Mouse (Mus musculus) common myeloid progenitor, adult 5-6 weeks (primary cell): ENCODE data around the gene Ccdc65. TPM values are rescaled to one million over a fixed set of nuclear protein-coding genes. Genes with fewer than 3 reads are reported as not detected.
A peak's percentile ranks its signal among the peaks of the same experiment; 100 is the strongest.
"Not testable (repeated sequence)": the region's sequence is repeated elsewhere in the genome, so short reads cannot be mapped to it uniquely, and the experiment has no call there.

Experiments
- ATAC-seq: replicated peaks from 2 replicates; pipeline ENCODE4 v1.8.0; 2016; ENCODE audit warnings: low read depth, mild to moderate bottlenecking, moderate TSS enrichment, inconsistent platforms; ENCODE audit not compliant: poor library complexity, severe bottlenecking
- total RNA-seq: library from RNA; stranded (forward); fragments of 200-1000, 187-1606 nt; gene quantifications from 2 replicates; pipeline ENCODE4 v1.2.3, GENCODE M21; 2017

The Ccdc65 gene
- total RNA-seq, 1 experiment from 2014 or later, result not detected

DNA sequence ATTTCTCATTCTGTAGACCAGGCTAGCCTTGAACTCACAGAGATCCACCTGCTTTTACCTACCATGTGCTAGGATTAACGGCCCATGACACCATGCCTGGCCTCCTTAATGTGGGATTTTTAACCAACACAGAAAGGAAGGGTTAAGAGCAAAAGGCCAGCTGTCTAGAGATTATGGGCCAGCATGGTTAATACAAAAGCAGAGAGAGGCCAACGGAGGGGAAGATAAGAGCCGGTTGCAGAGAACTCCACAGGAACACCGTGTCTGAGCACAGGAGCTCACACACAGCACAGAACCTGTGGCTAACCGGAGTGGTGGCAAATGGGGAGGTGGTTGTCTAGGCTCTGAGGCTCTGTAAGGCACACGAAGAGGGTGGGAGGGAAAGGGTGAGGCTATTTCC, 25.4 kb downstream of the Ccdc65 start:
- ATAC-seq, result no peak

DNA sequence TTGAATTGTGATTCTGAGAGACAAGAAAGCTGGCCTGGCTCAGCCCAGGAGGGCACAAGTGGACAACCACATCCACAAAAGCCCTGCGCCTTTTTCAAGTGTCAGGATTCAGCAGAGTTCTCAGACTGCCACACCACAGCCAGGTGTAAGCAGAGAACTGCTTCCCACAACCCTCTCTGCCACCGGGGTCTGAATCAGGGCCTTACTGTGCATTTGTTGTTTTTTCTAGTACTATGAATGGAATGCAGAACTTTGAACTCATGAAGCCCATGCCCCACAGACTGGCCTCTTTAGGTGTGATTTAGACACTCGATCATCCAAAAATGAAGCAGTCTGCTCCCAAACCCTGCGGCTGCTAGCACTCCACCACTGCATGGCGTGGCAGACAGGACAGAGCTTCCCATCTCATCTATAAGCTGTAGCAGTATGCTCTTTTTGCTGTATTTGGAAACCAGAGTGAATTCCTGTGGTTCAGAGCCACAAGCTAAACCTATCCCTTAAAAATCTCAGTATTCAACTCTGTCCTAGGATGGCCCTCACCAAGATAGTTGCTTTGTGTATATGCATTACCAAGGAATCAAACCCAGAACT, 26.1 kb downstream of the Ccdc65 start:
- ATAC-seq, result no peak

DNA sequence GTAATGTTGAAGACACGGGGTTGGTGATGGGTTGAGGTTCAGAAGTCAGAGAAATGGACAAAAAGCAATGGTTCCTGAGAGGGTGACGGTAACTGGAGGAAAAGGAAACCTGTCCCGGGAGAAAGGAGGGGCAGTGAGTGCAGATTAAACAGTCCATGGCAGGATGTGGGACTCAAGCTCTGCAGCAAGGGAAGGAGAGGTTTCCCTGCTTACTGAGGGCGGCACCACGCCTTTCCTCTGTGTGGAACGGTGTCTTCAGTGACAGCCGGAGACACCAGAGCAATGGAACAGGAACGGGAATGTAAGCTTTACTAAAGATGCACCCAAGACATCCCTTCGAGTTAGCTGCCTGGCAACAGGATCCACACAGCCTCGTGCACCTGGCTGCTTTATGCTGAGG, 28.5 kb downstream of the Ccdc65 start:
- no peak for ATAC-seq

DNA sequence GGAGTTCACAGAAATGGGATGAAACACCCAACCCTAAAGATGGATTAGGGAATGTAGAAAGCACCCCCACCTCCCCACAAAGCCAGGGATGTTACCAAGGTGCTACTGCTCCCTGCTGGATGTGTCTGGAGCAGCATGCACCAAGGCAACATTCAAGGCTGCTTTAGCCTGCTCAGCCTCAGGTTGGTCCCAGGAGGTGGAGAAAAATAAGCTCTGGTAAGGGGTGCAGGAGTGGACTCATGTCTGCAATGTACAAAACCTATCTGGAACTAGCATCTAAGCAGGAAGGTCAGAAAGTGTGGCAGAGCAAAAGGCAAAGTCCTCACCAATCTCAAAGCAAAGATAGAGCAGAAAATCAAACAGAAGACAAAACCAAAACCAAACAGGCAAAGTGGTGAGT, 29.9 kb downstream of the Ccdc65 start:
- ATAC-seq, result 0 out of 2 replicates have a peak, but pooled peaks have one; percentile 29

DNA sequence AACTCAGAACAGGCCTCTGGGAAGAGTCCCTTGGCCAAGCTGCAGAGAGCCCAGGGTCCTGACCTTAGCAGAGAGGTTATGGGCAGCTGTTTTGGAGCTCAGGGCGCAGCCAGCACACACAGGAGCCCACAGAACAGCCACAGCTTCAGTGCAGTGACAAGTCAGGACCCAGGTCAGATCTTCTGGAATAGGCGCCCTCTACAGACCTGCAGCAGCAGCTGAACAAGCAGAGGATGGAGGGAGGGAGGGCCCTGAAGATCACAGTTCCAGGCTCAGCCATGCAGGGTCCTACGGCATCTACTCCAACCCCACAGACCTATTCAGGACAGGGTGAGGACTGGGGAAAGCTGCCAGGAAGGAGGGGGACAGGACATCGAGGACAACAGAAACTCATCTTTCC, 30.8 kb downstream of the Ccdc65 start:
- ATAC-seq, result 0 out of 2 replicates have a peak, but pooled peaks have one; percentile 36

DNA sequence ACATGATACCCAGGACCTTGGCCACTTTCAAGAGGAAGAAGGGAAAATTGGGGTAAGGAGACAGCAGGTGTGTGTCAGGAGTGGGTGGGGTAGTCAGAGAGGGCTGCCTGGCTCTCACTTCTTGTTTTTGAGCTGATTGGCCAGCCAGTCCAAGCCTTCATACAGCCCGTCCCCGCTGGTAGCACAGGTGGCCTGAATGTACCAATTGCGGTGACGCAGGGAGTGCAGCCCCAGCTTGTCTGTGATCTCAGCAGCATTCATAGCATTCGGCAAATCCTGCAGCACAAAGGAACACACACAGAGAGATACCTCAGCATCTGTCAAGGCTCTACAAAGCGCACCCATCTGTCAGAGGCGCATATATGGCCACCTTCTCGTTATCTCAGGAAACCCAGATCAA, 32.2 kb downstream of the Ccdc65 start:
- no peak for ATAC-seq

DNA sequence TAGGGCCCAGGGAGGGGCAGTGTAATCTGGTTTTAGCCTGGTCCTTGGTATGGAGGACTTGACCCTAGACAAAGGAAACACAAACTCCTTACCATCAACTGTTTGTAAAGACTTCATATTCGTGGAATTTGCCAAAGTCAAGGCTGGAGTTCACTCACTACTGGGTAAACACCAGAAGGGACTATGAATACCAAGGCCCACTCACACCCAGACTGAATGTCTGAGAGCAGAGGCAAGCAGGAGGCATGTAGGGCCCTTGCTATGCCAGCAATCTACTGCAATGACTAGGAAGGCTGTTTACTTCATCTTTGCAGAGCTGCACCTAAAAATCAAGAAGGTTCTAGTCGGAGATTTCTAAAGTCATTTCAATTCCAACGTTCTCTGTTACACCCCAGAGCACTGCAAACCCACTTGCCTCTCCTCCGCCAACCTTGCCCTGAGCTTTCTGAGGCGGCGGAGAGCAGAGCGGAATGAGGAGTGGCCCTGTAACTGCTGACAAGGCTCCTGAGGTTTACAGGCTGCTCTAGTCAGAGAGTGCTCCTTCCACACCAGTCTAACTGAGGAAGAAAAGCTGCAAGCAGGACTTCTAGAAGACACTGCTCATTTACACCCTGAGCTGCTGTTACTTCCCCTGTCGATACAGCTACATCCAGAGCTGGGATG, 34.9 kb downstream of the Ccdc65 start:
- no peak for ATAC-seq

DNA sequence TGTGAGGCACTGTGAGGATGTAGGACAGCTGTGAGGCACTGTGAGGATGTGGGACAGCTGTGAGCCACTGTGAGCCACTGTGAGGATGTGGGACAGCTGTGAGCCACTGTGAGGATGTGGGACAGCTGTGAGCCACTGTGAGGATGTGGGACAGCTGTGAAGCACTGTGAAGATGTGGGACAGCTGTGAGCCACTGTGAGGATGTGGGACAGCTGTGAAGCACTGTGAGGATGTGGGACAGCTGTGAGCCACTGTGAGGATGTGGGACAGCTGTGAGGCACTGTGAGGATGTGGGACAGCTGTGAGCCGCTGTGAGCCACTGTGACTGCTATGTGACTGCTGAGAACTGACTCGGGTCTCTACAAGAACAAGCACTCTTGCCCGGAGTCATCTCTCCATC, 35.9 kb downstream of the Ccdc65 start:
- ATAC-seq, result not testable (repeated sequence)

DNA sequence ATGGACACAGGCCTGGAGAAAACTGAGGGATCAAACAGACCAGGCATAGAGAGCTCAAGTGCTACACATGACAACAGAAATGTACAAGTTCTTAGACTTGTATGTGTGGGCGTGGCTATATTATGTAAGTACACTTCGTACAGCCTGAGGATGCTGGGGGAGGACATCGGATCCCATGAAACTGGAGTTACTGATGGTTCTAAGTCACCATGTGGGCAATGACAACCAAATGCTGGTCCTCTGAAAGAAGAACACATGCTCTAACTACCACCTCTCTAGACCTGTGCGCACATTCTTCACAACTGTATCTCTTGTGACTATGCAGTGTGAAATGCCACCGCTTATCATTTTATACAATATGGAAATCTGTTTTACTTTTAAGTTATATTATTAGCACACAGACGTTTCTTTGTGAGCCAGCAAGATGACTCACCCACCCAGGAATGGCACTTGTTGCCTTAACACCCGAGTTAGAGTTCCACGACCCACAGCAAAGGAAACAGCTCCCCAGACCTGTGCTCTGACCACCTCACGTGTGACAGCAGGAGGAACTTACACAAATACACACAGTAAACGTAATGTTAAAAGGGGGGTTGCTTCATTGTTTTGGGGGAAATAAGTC, 38.4 kb downstream of the Ccdc65 start:
- ATAC-seq, result no peak

DNA sequence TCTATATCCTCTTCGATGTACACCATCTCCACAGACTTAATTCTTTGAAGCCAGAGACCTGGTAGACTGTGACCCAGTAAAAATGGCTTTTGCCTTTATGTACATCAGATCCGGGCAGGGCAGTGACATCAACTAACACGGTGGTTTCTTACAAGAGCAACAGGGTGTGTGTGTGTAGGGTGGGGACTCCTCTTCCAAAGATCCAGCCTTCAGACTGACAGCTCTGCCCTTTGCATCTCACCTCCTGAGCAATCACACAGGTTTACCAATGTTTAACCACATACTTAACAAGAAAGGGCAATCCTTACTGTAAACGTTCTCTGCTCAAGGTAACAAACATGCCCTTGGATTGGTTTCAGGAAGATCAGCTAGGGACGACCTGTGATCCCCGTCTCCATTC, 39.3 kb downstream of the Ccdc65 start:
- no peak for ATAC-seq

DNA sequence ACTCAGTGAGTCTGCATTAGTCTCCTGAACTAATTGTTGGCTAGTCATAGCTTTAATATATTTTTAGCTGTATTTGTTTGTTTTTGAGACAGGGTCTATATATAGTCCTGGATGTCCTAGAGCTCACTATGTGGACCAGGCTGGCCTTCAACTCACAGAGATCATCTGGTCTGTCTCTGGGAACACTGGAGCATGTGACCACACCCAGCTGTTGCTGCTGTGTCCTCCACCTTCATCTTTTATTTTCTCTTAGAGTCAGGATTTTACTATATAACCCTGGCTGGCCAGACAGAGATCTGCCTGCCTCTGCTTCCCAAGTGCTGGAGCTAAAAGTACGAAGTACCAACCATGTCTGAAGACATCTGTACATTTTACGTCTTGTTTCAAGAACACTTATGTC, 41.1 kb downstream of the Ccdc65 start:
- no peak for ATAC-seq

DNA sequence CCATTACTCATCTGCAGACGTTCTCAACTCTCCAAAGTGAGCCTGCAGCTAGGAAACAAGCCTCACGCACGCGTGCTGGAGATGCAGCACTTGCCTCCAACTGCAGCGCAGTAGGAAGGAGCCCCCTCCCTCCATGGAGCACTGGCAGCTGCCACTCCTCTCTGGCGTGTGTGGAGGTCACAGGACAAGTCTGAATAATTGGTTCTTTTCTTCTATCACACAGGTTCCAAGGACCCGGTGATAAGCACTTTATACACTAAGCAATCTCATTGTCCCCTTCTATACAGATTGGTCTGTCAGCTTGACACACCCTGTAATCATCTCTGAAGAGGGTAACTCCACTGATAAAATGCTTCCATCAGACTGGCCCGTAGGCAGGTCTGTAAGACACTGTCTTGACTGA, 45.0 kb downstream of the Ccdc65 start:
- no peak for ATAC-seq

DNA sequence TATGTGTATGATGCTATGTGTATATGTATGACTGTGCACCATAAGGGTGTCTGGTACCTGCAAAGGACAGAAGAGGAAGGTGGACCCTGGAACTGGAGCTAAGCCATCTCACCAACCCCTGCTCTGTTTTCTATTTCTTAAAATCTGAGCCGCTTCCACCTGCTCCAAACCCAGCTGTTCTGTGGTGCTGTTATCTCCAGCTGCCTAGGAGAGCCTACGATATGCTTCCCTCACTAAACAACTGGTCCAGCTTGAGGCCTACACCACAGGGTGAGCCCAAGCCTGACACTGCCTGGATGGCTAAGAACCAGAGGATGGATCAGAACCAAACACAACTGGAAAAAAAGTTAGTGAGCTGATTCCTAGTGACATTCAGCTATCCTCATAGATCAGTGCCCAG, 46.1 kb downstream of the Ccdc65 start:
- ATAC-seq, result no peak

DNA sequence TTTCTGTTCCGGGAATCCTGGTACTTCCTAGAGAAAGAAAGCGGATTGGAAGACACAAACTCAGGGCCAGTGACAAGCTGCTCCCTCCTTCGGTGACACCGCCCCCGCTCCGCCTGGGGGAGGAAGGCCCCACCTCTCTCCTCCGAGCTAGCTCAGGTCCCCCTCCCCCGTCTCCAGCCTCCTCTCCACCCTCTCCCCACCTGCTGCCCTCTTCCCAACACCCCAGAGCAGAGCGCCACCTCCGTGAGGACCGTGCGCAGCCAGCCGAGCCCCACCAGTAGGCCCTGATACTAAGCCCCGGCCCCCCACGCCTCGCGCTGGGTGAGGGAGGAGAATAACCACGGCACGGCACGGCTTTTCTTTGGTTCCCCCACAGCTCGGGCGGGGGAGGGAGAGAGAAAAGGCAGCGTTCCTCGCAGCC, 54.2 kb downstream of the Ccdc65 start:
- ATAC-seq, result peak; percentile 64

DNA sequence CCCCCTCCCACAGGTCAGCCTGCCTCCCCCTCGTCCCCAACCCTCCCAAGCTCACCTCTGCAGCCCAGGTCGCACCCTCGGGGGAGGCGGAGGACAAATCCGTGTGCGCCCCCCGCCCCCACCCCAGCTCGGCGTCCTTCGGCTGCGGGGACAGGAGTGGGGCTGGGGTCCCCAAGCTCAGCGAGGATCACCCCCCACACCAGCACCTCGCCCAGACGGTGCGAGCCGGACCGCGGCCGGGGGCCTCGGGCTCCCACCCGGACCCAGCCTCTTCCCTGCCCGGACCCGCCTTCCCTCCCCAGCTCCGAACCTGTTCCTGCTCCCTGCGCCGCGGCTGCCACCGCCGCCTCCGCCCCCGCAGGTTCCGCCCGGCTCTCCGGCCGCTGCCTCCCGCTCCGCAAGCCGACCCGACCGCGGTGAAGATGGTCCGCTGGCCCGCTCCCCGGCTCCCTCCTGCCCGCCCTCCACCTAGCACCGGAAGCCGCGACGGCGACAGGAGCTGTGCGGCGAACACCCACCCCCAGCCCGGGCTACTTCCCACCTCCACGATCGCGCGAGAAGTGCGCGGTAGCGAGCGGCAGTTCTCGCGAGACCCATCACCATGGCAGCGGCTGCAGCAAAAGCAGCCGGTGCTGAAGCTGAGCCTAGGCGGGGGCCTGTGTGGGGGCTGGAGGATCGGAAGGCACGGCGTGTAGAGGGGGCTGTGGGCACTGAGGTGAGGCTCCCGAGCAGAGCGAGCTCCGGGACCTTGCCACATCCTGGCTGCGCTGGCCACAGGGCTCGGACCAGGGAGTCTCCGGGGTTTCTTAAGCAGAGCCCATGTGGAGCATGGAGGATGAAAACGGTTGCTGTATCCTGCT, 54.9 kb downstream of the Ccdc65 start, which contains the start of gene Arf3:
Gene Arf3, minus strand, starts transcription at position 545 of the 860 bp plus-strand sequence.
- peak; percentile 94 for ATAC-seq

DNA sequence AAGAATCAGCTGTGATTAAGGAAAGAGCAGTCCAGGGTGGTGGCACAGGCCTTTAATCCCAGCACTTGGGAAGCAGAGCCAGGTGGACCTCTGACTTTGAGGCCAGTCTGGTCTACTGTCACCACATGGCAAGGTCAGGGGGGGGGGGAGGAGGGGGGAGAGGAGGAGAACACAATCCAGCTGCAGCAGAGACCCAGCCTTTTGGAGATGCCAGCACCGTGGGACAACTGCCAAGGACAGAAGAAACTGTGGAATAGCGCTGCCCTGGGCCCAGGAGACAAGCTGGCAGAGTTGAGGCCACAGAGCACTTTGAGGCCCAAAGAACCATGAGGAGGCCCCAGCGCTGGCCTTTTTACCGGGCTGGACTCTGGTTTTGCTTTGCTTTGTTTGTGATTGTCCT, 57.9 kb downstream of the Ccdc65 start:
- ATAC-seq, result no peak

DNA sequence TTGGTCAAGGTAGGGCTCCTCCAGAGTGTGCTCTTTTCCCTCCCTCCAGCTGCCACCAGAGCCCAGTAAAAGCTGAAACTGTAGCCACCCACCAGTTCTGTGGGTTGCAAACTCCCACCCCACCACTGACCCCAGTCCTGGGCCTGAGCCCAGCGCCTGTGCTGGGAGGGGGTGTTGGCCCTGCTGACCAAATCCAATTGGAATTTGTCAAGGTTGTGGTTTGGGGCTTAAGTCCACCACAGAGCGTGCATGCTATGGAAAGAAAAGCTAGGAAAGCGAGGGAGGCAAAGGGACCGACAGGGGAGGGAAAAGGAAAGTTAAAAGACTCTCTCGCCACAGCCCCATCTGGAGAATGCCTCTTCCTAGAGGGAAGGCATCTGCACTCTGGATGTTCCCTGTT, 60.3 kb downstream of the Ccdc65 start:
- ATAC-seq, result no peak

DNA sequence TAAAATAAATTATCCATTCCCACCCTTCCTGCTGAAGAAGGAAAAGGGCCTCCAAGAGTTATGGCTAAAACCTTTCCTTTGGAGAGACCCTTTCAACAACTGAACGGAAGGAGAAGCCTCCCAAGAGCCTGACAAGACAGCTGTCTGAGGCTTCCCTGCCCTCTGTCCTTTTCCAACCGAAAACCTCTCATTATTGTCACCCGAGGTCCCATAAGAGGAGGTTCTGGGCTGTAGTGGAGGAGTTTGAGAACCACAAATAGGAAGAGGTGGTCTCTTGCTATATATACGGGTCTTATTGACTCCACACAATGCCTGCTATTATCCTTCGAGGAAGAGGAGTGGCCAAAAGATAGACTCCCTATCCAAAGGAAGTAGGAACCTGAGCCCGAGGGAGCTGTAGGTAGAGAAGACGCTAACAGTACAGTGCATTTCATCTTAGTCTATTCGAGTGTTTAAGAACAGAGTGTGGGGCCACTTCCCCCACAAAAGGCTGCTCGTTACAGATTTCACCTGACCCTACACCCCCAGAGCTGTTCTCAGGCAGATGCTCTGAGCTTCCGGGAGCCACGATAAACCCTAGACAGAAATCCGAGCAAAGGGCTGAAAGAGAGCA, 63.9 kb downstream of the Ccdc65 start:
- peak; percentile 3; the same call in 1 of the 2 replicates for ATAC-seq

DNA sequence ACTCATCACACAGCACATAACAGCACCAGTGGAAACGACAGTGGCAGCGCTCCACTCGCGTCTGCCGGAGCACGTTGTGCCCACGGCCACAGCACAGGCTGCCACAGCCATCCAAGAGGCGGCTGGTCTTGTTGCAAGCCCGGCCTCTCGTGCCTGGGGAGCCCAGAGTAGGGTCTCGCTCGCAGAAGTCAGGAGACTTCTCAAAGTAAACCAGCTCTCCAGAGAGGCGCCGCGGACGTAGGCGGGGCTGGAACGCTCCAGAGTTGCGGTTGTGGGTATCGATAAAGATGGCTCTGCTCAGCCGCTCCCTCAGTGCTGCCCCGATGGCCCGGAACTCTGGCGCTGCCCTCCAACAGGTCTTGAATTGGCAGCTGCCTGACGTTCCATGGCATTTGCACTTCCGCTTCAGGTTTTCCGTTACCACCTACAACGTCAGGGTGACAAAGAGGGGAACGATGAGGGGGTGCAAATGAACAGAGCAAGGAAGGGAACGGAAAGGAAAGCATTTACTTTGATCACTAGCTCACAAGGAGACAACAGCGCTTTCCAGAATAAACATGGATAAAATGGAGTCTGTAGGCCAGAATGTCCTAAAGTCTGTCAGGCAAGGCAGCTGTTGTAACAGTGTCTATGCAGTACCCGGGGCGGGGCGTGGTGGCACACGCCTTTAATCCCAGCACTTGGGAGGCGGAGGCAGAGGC, 64.7 kb downstream of the Ccdc65 start:
- peak; percentile 79 for ATAC-seq
